In genomic region chr14:18586239-18587034, GRCm38 (mm10) we compare ENCODE assay signal across 13 mouse cellular contexts.
DNase-seq lines count a peak whose midpoint lies in the region; ATAC-seq and TF ChIP-seq lines count a peak whose summit lies in the region.
"Had no signal": no experiment of that assay in that cellular context is flagged by ENCODE, and none has a peak within 500 bp of the region (broad histone marks: within the 10 kb centered on the region; RNA-seq: fewer than 3 reads in every experiment).

No protein-coding gene starts in this region.

- 0 out of 2 replicates have a peak, but pooled peaks have one; percentile 43 for ATAC-seq in hindbrain, embryonic 12.5 days (ENCODE audit: low FRiP score)
- peak; percentile 77 for ATAC-seq in forebrain, postnatal 0 days
- ATAC-seq in intestine, embryonic 15.5 days: no peak
- ATAC-seq: inflammation-experienced regulatory T-cells, adult 6 months; Patski had no signal

- no peaks in the 10 kb centered on the region for H3K27me3 ChIP-seq in hindbrain, embryonic 12.5 days
- no peaks in the 10 kb centered on the region for H3K27me3 ChIP-seq in hindbrain, embryonic 10.5 days (ENCODE audit: insufficient read depth, poor library complexity, severe bottlenecking)
- H3K27me3 ChIP-seq in forebrain, postnatal 0 days (ENCODE audit: insufficient read depth, low read length): no peaks in the 10 kb centered on the region
- no peaks in the 10 kb centered on the region for H3K27me3 ChIP-seq in intestine, embryonic 15.5 days (replicated peaks)
- H3K27me3 ChIP-seq: heart, embryonic 15.5 days; Patski had no signal

- no peak for DNase-seq in hindbrain, embryonic 10.5 days (ENCODE audit: low spot score)
- DNase-seq in brain, adult 2 months (ENCODE audit: low read depth, low spot score): peak; percentile 79
- DNase-seq in cerebellum, adult 8-10 months: peak; percentile 23
- peak; percentile 28 for DNase-seq in forebrain, postnatal 0 days
- DNase-seq in thymus, postnatal 0 days (ENCODE audit: low spot score): no peak
- DNase-seq in spleen, adult 18-20 months: no peak
- DNase-seq: lung, embryonic 14.5 days had no signal

- H3K36me3 ChIP-seq in hindbrain, embryonic 12.5 days: no peaks in the 10 kb centered on the region
- H3K36me3 ChIP-seq in hindbrain, embryonic 10.5 days: no peaks in the 10 kb centered on the region
- H3K36me3 ChIP-seq in forebrain, postnatal 0 days (ENCODE audit: insufficient read depth): no peaks in the 10 kb centered on the region
- no peaks in the 10 kb centered on the region for H3K36me3 ChIP-seq in intestine, embryonic 15.5 days
- H3K36me3 ChIP-seq: heart, embryonic 15.5 days had no signal

- no peaks in the 10 kb centered on the region for H3K9me3 ChIP-seq in hindbrain, embryonic 12.5 days (replicated peaks)
- no peaks in the 10 kb centered on the region for H3K9me3 ChIP-seq in hindbrain, embryonic 10.5 days
- H3K9me3 ChIP-seq in forebrain, postnatal 0 days (ENCODE audit: low read length): no peaks in the 10 kb centered on the region
- no peaks in the 10 kb centered on the region for H3K9me3 ChIP-seq in intestine, embryonic 15.5 days
- H3K9me3 ChIP-seq: heart, embryonic 15.5 days had no signal

- H3K4me3 ChIP-seq in hindbrain, embryonic 12.5 days: no peak overlapping the region
- no peak overlapping the region for H3K4me3 ChIP-seq in hindbrain, embryonic 10.5 days
- H3K4me3 ChIP-seq in forebrain, postnatal 0 days (ENCODE audit: low read depth, low read length): no peak overlapping the region
- no peak overlapping the region for H3K4me3 ChIP-seq in intestine, embryonic 15.5 days (replicated peaks)
- H3K4me3 ChIP-seq: heart, embryonic 15.5 days; myocyte had no signal

- H3K27ac ChIP-seq in hindbrain, embryonic 12.5 days: no peak overlapping the region
- no peak overlapping the region for H3K27ac ChIP-seq in hindbrain, embryonic 10.5 days
- H3K27ac ChIP-seq in forebrain, postnatal 0 days (ENCODE audit: low read depth, low read length): no peak overlapping the region
- no peak overlapping the region for H3K27ac ChIP-seq in intestine, embryonic 15.5 days
- H3K27ac ChIP-seq: heart, embryonic 15.5 days had no signal

- no peaks in the 10 kb centered on the region for H3K4me1 ChIP-seq in hindbrain, embryonic 12.5 days
- no peaks in the 10 kb centered on the region for H3K4me1 ChIP-seq in hindbrain, embryonic 10.5 days (replicated peaks)
- H3K4me1 ChIP-seq in forebrain, postnatal 0 days (ENCODE audit: insufficient read depth): no peaks in the 10 kb centered on the region
- no peaks in the 10 kb centered on the region for H3K4me1 ChIP-seq in intestine, embryonic 15.5 days (replicated peaks)
- H3K4me1 ChIP-seq: heart, embryonic 15.5 days had no signal

- 76% methylated on average over 4 of the region's 4 CpGs for WGBS in hindbrain, embryonic 12.5 days
- WGBS in hindbrain, embryonic 10.5 days: 87% methylated on average over 4 of the region's 4 CpGs
- WGBS in forebrain, postnatal 0 days: 60% methylated on average over 4 of the region's 4 CpGs
- WGBS in intestine, embryonic 15.5 days: 81% methylated on average over 4 of the region's 4 CpGs

- no peak overlapping the region for H3K4me2 ChIP-seq in hindbrain, embryonic 12.5 days (replicated peaks)
- no peak overlapping the region for H3K4me2 ChIP-seq in forebrain, postnatal 0 days (ENCODE audit: low read depth)
- no peak overlapping the region for H3K4me2 ChIP-seq in intestine, embryonic 15.5 days (replicated peaks)
- H3K4me2 ChIP-seq: heart, embryonic 15.5 days; lung, embryonic 14.5 days had no signal

- H3K9ac ChIP-seq in hindbrain, embryonic 12.5 days: no peak overlapping the region
- H3K9ac ChIP-seq in forebrain, postnatal 0 days: no peak overlapping the region
- no peak overlapping the region for H3K9ac ChIP-seq in intestine, embryonic 15.5 days
- H3K9ac ChIP-seq: heart, embryonic 15.5 days; lung, embryonic 14.5 days had no signal

- TF ChIP-seq CTCF in forebrain, postnatal 0 days (IDR thresholded peaks at IDR 0.05; ENCODE audit: low read depth): no peak

Comparison
In these comparisons a context has a peak if more than half of its experiments do, and no peak if none do; other contexts are left out.
1. DNase-seq: peak in brain, adult 2 months (single experiment), cerebellum, adult 8-10 months (single experiment) and forebrain, postnatal 0 days (single experiment); none in hindbrain, embryonic 10.5 days (single experiment), thymus, postnatal 0 days (single experiment) and spleen, adult 18-20 months (0 of 2).